Mouse (Mus musculus): ENCODE data around the gene Dzip1. TPM values are rescaled to one million over a fixed set of nuclear protein-coding genes. Genes with fewer than 3 reads are reported as not detected.

Dzip1 gene
- polyA plus RNA-seq, 1 experiment = 4.7 TPM

- TF ChIP-seq MYOD1 (IDR thresholded peaks at IDR 0.05; ENCODE audit: control insufficient read depth, insufficient read length, low read depth) (no peak), USF1 (IDR thresholded peaks at IDR 0.05; ENCODE audit: low read depth) (no peak), MYOG (IDR thresholded peaks at IDR 0.05; ENCODE audit: control insufficient read depth, extremely low read depth, insufficient read length) (no peak), CEBPB (IDR thresholded peaks at IDR 0.05; ENCODE audit: low read depth) (no peak), FOSL1 (IDR thresholded peaks at IDR 0.05; ENCODE audit: insufficient read depth, low read length, poor library complexity, severe bottlenecking) (no peak), CTCF (IDR thresholded peaks at IDR 0.05; ENCODE audit: control insufficient read depth, insufficient read depth, insufficient read length) (no peak), MAX (IDR thresholded peaks at IDR 0.05) (no peak)
- no peaks in the 10 kb centered on the region for H3K79me3 ChIP-seq (ENCODE audit: low read depth)
- no peak overlapping the region for H3ac ChIP-seq (ENCODE audit: control insufficient read depth, insufficient read length, low read depth)
- H3K36me3 ChIP-seq (ENCODE audit: control insufficient read depth, insufficient read depth) = no peaks in the 10 kb centered on the region
- no peak overlapping the region for H3K4me3 ChIP-seq (ENCODE audit: insufficient read depth, poor library complexity, severe bottlenecking)
- H3K79me2 ChIP-seq (ENCODE audit: control insufficient read depth, insufficient read depth) = no peaks in the 10 kb centered on the region
- no peaks in the 10 kb centered on the region for H3K27me3 ChIP-seq (ENCODE audit: control insufficient read depth, insufficient read depth, insufficient read length)
Measured at GRCm38 (mm10) chr14:118931181-118931580, 5.9 kb upstream of the Dzip1 start.

DNA sequence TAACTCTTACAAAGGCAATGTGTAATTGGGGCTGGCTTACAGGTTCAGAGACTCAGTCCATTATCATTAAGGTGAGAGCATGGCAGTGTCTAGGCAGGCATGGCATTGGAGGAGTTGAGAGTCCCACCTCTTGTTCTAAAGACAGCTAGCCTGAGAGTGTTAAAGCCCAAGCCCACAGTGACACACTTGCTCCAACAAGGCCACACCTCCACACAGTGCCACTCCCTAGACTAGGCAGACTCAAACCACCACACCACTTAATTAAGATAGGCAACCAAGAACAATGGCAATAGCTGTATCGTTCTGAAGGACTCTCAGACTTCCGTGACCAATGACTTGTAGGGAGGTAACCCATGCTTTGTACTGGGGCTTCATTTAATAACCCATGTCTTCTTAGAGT, 5.5 kb upstream of the Dzip1 start:
- Histone ChIP-seq H3K36me3 (ENCODE audit: control insufficient read depth, insufficient read depth) (no peaks in the 10 kb centered on the region), H3K79me2 (ENCODE audit: control insufficient read depth, insufficient read depth) (no peaks in the 10 kb centered on the region), H3ac (ENCODE audit: control insufficient read depth, insufficient read length, low read depth) (no peak overlapping the region), H3K4me3 (ENCODE audit: insufficient read depth, poor library complexity, severe bottlenecking) (no peak overlapping the region), H3K27me3 (ENCODE audit: control insufficient read depth, insufficient read depth, insufficient read length) (no peaks in the 10 kb centered on the region), H3K79me3 (ENCODE audit: low read depth) (no peaks in the 10 kb centered on the region)
- no peak for TF ChIP-seq MYOD1 (IDR thresholded peaks at IDR 0.05; ENCODE audit: control insufficient read depth, insufficient read length, low read depth)
- no peak for TF ChIP-seq CEBPB (IDR thresholded peaks at IDR 0.05; ENCODE audit: low read depth)
- no peak for TF ChIP-seq CTCF (IDR thresholded peaks at IDR 0.05; ENCODE audit: control insufficient read depth, insufficient read depth, insufficient read length)
- no peak for TF ChIP-seq MAX (IDR thresholded peaks at IDR 0.05)
- no peak for TF ChIP-seq MYOG (IDR thresholded peaks at IDR 0.05; ENCODE audit: control insufficient read depth, extremely low read depth, insufficient read length)
- no peak for TF ChIP-seq USF1 (IDR thresholded peaks at IDR 0.05; ENCODE audit: low read depth)
- no peak for TF ChIP-seq FOSL1 (IDR thresholded peaks at IDR 0.05; ENCODE audit: insufficient read depth, low read length, poor library complexity, severe bottlenecking)

DNA sequence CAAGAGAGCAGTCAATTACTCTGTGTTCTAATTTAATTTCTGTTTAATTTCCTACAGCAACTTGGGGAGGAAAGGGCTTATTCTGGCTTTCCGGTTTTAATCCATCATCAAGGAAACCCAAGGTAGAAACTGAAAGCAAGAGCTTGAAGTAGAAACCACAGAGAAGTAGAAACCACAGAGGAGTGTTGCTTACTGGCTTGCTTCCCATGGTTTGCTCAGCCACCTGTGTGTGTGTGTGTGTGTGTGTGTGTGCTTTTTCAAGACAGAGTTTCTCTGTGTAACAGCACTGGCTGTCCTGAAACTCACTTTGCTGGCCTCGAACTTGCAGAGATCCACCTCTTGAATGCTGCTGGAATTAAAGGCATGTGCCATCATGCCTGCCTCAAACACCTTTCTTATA, 4.5 kb upstream of the Dzip1 start:
- H3K36me3 ChIP-seq (ENCODE audit: control insufficient read depth, insufficient read depth) = no peaks in the 10 kb centered on the region
- TF ChIP-seq FOSL1 (IDR thresholded peaks at IDR 0.05; ENCODE audit: insufficient read depth, low read length, poor library complexity, severe bottlenecking) = no peak
- TF ChIP-seq USF1 (IDR thresholded peaks at IDR 0.05; ENCODE audit: low read depth) = no peak
- TF ChIP-seq CTCF (IDR thresholded peaks at IDR 0.05; ENCODE audit: control insufficient read depth, insufficient read depth, insufficient read length) = no peak
- TF ChIP-seq MYOG (IDR thresholded peaks at IDR 0.05; ENCODE audit: control insufficient read depth, extremely low read depth, insufficient read length) = no peak
- no peak for TF ChIP-seq MAX (IDR thresholded peaks at IDR 0.05)
- H3K79me2 ChIP-seq (ENCODE audit: control insufficient read depth, insufficient read depth) = no peaks in the 10 kb centered on the region

DNA sequence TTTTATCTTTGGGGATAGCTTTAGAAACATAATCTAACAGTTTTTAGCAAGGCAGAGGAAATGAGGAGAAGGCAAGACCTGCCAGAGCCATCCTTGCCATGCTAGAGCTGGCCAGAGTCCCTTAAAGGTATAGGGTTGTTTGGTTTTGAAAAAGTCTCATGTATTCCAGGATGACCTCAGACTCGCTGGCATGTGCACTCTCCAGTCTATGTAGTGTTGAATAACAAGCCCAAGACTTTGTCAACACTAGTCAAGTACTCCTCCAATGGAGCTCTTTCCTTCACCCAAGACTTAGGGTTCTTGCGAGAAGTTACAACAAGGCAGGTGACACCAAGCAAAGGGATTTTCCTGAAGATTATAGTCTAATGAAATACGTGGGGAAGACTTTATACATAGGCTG, 3.3 kb upstream of the Dzip1 start:
- Histone ChIP-seq H3ac (ENCODE audit: control insufficient read depth, insufficient read length, low read depth) (no peak overlapping the region), H3K27me3 (ENCODE audit: control insufficient read depth, insufficient read depth, insufficient read length) (no peaks in the 10 kb centered on the region), H3K36me3 (ENCODE audit: control insufficient read depth, insufficient read depth) (no peaks in the 10 kb centered on the region), H3K4me3 (ENCODE audit: insufficient read depth, poor library complexity, severe bottlenecking) (no peak overlapping the region), H3K79me3 (ENCODE audit: low read depth) (no peaks in the 10 kb centered on the region), H3K79me2 (ENCODE audit: control insufficient read depth, insufficient read depth) (no peaks in the 10 kb centered on the region)
- TF ChIP-seq USF1 (IDR thresholded peaks at IDR 0.05; ENCODE audit: low read depth) (no peak), CTCF (IDR thresholded peaks at IDR 0.05; ENCODE audit: control insufficient read depth, insufficient read depth, insufficient read length) (no peak), MAX (IDR thresholded peaks at IDR 0.05) (no peak), MYOD1 (IDR thresholded peaks at IDR 0.05; ENCODE audit: control insufficient read depth, insufficient read length, low read depth) (no peak), CEBPB (IDR thresholded peaks at IDR 0.05; ENCODE audit: low read depth) (no peak)

More for the DNA sequence above, 4.5 kb upstream of the Dzip1 start:
- H3K79me3 ChIP-seq (ENCODE audit: low read depth) = no peaks in the 10 kb centered on the region
- H3K27me3 ChIP-seq (ENCODE audit: control insufficient read depth, insufficient read depth, insufficient read length) = no peaks in the 10 kb centered on the region
- no peak overlapping the region for H3ac ChIP-seq (ENCODE audit: control insufficient read depth, insufficient read length, low read depth)
- H3K4me3 ChIP-seq (ENCODE audit: insufficient read depth, poor library complexity, severe bottlenecking) = no peak overlapping the region

DNA sequence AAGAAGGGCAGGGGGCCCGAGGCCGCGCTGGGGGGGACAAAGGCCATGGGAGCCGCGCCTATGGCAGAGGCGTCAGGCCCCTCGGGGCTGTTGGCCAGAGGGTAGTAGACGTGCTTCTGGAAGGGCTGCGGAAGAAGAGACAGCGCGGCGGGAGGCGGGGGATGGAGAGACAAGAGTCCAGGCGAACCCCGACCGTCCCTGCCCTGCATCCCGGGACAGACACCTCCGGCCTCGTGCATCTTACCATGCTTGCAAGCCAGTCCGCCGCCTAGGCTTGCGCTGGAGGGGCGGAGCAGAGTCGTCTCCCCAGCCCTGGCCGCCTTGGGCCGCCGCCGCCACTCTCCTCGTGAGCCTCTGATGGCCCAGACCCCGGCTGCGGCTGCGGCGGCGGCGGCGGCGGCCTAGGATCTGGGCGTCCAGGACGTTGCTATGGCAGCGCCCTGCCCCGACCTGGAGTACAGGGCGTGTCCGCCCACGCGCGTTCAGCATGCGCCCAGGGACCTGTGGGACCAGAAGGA, 2.5 kb downstream of the Dzip1 start:
- Histone ChIP-seq H3ac (ENCODE audit: control insufficient read depth, insufficient read length, low read depth) (no peak overlapping the region), H3K79me2 (ENCODE audit: control insufficient read depth, insufficient read depth) (no peaks in the 10 kb centered on the region), H3K36me3 (ENCODE audit: control insufficient read depth, insufficient read depth) (peaks cover 11% of the 10 kb centered on the region), H3K4me3 (ENCODE audit: insufficient read depth, poor library complexity, severe bottlenecking) (no peak overlapping the region), H3K79me3 (ENCODE audit: low read depth) (no peaks in the 10 kb centered on the region), H3K27me3 (ENCODE audit: control insufficient read depth, insufficient read depth, insufficient read length) (no peaks in the 10 kb centered on the region)
- TF ChIP-seq CTCF (IDR thresholded peaks at IDR 0.05; ENCODE audit: control insufficient read depth, insufficient read depth, insufficient read length) (no peak), MYOD1 (IDR thresholded peaks at IDR 0.05; ENCODE audit: control insufficient read depth, insufficient read length, low read depth) (no peak), MAX (IDR thresholded peaks at IDR 0.05) (no peak), MYOG (IDR thresholded peaks at IDR 0.05; ENCODE audit: control insufficient read depth, extremely low read depth, insufficient read length) (no peak), USF1 (IDR thresholded peaks at IDR 0.05; ENCODE audit: low read depth) (no peak), CEBPB (IDR thresholded peaks at IDR 0.05; ENCODE audit: low read depth) (no peak), FOSL1 (IDR thresholded peaks at IDR 0.05; ENCODE audit: insufficient read depth, low read length, poor library complexity, severe bottlenecking) (no peak)

- Histone ChIP-seq H3K36me3 (ENCODE audit: control insufficient read depth, insufficient read depth) (peaks cover 11% of the 10 kb centered on the region), H3K4me3 (ENCODE audit: insufficient read depth, poor library complexity, severe bottlenecking) (no peak overlapping the region), H3ac (ENCODE audit: control insufficient read depth, insufficient read length, low read depth) (no peak overlapping the region), H3K27me3 (ENCODE audit: control insufficient read depth, insufficient read depth, insufficient read length) (no peaks in the 10 kb centered on the region), H3K79me3 (ENCODE audit: low read depth) (no peaks in the 10 kb centered on the region), H3K79me2 (ENCODE audit: control insufficient read depth, insufficient read depth) (no peaks in the 10 kb centered on the region)
- TF ChIP-seq MAX (IDR thresholded peaks at IDR 0.05) = no peak
- no peak for TF ChIP-seq FOSL1 (IDR thresholded peaks at IDR 0.05; ENCODE audit: insufficient read depth, low read length, poor library complexity, severe bottlenecking)
- TF ChIP-seq MYOD1 (IDR thresholded peaks at IDR 0.05; ENCODE audit: control insufficient read depth, insufficient read length, low read depth) = no peak
- no peak for TF ChIP-seq USF1 (IDR thresholded peaks at IDR 0.05; ENCODE audit: low read depth)
- TF ChIP-seq CEBPB (IDR thresholded peaks at IDR 0.05; ENCODE audit: low read depth) = no peak
- no peak for TF ChIP-seq CTCF (IDR thresholded peaks at IDR 0.05; ENCODE audit: control insufficient read depth, insufficient read depth, insufficient read length)
- TF ChIP-seq MYOG (IDR thresholded peaks at IDR 0.05; ENCODE audit: control insufficient read depth, extremely low read depth, insufficient read length) = no peak
Measured at GRCm38 (mm10) chr14:118922251-118922650, 3.0 kb downstream of the Dzip1 start.
